Mouse (Mus musculus): ENCODE measurements around the gene Hoxd13.

Hoxd13 gene

DNA sequence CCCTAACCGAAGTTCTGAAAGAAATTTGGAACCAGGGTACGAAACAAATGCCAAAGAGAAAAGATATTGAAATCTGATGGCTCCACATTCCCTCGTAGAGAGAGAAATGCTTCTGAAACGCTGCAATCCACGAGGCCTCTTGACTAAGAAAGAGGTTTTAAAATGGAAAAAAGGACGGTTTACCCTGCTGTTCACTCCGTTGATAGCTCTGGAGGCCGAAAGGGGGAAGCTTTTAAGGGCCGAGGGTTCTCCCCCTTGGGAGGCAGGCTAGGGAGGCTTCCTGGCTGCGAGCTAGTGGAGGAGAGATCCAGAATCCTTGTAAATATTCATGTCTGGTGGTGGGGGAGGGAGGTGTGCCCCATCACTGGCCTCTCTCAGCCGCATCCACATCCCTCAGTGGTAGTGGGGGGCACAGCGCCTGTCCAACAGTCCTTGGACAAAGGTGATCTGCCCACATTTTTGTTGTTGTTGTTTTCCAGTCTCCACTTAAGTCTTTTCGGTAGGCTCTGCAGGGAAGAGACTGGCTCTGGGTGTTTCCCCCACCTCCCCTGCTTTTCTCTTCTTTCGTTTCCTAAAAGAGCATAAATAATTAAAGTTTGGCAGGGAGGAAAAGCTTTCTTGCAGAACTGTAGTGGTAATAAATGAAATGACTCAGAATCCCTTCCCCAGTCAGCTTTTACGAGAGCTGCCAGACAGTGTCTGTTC is 10.9 kb downstream of the Hoxd13 start, which contains the start of gene Hoxd11:
Gene Hoxd11 (plus strand): TSS at position 667 of the 705 bp plus-strand sequence.
- in situ Hi-C loops (cut with MboI, MseI) = loop anchor here (10.0 kb wide), 1 partner anchor 614 kb away; no protein-coding TSS in a partner anchor

DNA sequence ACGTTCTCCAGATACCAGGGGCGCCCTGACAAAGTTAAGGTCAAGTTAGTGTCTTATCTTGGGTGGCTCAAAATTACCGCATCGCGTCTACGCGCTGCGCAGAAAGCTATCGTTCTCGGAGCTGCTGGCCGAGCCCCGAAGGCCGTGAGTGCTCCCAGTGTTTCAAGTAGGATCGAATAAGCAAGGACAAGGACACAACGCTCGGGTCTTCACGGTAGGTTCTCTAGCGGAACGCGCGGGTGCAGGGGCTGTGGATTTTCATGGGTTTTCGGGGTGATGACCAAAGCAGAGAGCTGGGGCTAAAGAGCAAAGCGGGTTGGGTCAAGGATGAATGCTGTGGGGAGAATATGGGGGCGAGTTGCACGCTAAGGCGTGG is 11.5 kb downstream of the Hoxd13 start:
- in situ Hi-C loops (cut with MboI, MseI) = loop anchor here (10.0 kb wide), 1 partner anchor 615 kb away; no protein-coding TSS in a partner anchor

DNA sequence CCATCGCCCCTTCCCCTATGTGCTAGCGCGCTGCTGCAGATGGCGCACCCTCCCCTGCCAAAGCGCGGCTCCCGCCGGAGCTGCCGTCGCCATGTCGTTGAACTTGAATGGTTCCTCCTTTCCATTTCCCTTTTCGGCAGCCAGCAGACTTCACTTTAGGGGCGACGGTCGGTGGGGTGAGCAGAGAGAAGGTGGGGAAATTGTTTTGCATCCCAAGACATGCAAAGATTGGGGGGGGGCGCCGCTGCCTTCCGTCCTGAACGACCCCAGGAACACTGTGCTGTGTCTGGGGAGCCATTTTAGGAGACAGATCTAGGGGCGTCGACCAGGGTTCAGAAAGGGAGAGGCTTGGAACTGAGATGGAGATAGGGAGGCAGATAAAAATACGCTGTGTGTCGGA is 11.9 kb downstream of the Hoxd13 start:
- in situ Hi-C loops (cut with MboI, MseI) = loop anchor here (10.0 kb wide), 1 partner anchor 615 kb away; no protein-coding TSS in a partner anchor

GRCm38 (mm10) chr2:74680561-74681398 is 12.7 kb downstream of the Hoxd13 start:
- in situ Hi-C loops (cut with MboI, MseI) = no loop called here

DNA sequence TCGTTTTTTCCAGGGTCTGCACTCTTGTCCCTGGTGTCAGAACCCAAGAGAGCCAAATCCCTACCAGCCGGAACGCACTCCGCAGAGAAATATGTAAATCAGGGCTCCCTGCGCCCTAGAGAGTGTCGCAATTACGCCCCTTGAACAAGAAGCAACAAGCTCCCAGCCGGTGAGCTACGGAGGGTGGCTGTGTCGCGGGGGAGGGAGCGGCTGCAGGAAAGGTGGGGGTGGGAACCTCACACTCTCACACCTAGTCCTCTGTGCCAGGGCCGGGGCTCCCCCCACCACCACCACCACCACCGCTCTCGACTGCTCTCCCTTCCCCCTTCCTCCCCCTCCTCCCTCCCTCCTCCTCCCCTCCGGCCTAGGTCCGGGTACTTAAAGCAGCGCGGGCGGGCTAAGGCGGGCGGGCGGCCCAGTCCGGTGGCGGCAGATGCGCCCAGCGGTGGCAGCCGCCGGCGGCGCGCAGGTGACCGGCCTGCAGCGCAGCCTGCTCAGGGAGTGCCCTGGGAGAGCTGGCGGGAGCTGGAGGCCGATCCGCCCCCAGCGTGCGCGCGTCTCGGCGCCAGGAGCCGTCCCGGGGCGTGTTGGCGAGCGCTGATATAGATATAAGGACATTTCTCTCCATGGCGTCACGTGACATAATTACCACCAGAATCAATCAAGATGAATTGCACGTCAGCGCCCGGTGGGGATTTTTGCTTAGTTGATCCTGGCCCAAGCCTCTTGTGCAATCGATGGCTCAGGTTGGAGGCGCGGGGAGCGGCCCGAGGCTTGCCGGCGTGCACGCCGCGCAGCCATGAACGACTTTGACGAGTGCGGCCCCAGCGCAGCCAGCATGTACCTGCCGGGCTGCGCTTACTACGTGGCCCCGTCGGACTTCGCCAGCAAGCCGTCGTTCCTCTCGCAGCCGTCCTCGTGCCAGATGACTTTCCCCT is 13.8 kb downstream of the Hoxd13 start:
- in situ Hi-C loops (cut with MboI, MseI) = no loop called here

DNA sequence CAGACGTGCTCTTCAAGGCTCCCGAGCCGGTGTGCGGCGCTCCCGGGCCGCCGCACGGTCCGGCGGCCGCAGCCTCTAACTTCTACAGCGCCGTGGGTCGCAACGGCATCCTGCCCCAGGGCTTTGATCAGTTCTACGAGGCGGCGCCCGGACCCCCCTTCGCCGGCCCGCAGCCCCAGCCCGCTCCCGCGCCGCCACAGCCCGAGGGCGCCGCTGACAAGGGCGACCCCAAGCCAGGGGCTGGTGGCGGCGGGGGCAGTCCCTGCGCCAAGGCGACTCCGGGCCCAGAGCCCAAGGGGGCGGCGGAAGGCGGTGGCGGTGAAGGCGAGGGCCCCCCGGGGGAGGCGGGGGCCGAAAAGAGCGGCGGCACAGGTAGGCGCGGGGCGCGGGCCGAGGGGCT is 14.7 kb downstream of the Hoxd13 start:
- in situ Hi-C loops (cut with MboI, MseI) = no loop called here

- in situ Hi-C loops (cut with MboI, MseI) = no loop called here
Observed at GRCm38 (mm10) chr2:74683471-74683951, 15.4 kb downstream of the Hoxd13 start.

DNA sequence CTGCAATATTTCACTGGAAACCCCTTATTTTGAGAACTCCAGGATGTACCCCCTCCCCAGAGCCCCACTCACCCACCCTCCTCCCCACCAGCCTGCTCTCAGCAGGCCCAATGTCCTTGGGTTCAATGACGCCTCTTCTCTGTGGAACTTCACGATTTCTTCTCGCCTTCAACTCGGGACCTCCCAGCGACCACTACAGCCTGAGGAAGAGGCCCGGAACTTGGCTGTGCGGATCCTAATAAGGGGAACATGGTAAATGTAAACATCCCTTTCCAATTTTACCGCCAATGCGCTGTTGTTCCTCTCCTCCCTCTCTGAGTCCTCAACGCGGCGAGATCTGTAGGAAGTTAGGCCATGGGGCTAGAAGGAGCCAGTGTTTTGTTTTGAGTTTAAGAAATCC is 16.0 kb downstream of the Hoxd13 start:
- in situ Hi-C loops (cut with MboI, MseI) = no loop called here

DNA sequence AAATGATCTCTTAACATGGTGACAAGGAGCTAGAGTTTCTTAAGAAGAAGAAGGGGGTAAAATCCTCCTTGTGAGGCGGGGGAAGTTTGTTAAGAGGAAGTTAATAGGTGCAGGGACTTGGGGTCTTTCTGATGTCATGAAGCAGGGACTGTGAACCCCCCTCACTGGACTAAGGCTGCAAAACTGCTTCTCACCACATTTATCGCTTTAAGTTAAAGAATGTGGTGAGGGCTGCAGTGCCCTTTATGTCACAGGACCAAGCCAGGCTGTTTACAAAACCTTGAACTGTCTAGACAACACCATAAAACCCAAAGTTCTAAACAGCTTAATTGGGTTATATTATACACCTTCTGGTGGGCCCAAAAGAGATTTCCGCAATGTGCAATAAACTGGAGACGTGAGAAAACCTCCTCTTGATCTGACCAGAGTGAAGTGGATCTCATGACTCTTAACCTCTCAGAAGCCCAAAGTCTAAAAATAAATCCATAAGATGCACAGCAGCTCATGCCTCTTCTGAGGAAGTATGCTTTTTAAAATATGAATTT is 17.0 kb downstream of the Hoxd13 start:
- in situ Hi-C loops (cut with MboI, MseI) = no loop called here

DNA sequence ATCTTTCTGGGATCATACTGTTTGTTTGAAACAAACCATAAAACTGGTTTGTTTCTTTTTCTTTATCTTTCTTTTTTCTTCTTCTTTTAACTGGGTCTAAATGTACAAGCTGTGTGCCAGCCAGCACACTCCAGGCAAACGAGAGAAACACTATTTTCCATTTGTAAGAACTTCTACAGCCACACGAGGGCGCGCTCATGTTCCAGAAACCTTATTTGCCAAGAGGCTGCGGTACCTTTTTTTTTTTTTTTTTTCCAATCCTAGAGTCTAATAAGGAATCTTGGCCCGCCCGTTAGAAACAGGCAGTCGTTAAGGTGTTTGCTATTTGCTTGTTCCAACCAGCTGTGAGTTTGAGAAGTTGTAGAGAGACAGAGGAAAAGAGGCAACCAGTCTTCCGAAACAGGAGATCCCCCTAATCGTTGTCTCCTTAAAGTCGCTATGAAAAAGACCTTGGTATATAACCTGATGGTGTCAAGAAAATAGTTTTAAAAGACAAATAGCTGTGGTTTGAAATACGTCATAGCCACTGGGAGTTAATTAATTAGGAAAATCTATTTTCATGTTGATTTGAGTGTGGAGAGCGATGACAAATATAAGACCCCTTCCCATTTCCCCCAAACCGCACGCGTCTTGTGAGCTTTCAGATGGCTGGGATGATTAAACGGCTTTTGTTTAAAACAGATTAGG is 18.3 kb downstream of the Hoxd13 start:
- in situ Hi-C loops (cut with MboI, MseI) = no loop called here

- in situ Hi-C loops (cut with MboI, MseI) = no loop called here
Observed at GRCm38 (mm10) chr2:74686988-74687697, 19.0 kb downstream of the Hoxd13 start.

GRCm38 (mm10) chr2:74687698-74688555 is 19.8 kb downstream of the Hoxd13 start:
- in situ Hi-C loops (cut with MboI, MseI) = no loop called here

GRCm38 (mm10) chr2:74688795-74689573 is 20.9 kb downstream of the Hoxd13 start:
- in situ Hi-C loops (cut with MboI, MseI) = no loop called here

DNA sequence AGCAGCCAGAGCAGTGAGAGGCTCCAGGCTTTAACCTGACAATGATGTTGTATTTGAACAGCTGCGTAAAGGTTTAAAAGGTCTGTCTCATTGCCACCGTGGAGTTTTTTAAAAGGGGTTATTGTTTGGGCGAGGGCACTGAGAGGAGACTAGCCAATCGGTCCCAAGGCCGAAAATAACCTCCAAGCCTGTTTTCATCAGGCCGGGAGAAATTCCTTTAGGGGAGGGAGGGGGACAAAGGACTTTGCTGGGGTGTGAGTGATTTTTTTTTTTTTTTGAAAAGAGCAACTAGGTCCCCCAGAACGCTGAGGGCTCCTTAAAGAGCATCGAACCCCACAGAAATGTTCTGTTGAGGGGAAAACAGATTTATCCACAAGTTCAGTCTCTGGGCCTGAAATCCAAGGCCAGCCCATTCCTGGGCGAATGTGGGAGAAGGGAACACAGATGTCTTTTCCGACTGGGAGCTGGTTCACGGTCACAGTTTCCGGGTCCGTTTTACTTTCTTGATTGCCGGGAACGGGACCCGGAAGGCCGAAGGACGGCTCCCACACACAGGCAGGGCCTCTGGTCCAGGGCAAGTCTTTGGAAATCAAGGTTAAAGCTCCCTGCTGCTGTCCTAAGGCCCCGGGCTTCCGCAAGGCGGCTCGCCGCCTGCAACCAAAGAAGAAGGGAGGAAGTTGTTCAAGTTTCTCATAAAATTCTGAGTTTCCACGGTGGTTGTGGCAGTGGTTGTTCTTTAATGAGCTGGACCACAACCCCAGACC is 21.6 kb downstream of the Hoxd13 start:
- in situ Hi-C loops (cut with MboI, MseI) = loop anchor here (5.0 kb wide), 1 partner anchor 58 kb away; no protein-coding TSS in a partner anchor

- in situ Hi-C loops (cut with MboI, MseI) = loop anchor here (5.0 kb wide), 1 partner anchor 57 kb away; no protein-coding TSS in a partner anchor
Observed at GRCm38 (mm10) chr2:74690338-74690716, 22.2 kb downstream of the Hoxd13 start.

DNA sequence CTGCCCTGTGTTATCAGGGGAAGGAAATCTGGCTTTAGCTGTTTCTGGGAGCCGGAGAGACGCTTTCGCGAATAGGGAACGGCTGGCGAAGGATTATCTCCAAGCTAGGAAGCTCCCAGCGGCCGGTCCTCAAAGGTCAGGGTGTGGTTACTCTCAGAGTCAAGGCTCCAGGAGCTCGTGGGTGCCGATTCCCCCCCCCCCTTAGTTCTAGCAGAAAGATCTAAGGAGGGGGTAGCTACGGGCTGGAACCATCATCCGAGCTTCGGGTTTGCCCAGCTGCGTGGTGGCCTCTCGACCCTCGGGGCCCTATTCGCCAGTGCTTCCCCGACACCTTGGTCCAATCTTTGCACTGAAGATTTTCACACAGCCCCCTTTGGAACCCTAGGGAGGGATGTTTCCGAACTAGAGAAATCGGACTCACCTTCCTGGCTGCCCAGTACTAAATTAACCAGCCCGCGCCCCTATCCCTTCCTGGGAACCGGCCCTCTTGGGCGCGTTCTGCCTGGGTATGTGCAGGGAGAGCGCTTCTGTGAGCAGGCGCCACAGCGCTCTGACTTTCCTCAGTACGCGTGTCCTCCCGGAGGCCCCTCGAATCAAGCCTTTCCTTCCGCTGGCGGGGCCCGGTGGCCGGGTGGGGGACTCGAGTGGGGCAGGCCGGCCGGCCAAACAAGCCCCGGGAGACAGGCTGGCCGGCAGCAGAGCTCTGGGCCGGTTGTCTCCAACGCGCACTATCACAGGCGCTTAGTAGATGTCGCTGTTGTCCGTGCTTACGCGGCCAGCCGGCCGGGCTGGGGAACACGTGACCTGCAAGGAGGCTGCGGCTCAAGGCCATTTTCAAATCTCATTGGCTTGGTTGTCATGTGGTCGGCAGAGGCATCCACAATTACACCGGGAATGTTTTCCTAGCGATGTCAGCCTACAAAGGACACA is 23.2 kb downstream of the Hoxd13 start, which contains the start of gene Hoxd10:
Gene Hoxd10 (plus strand): TSS at position 903 of the 930 bp plus-strand sequence.
- in situ Hi-C loops (cut with MboI, MseI) = loop anchor here (5.0 kb wide), 1 partner anchor 56 kb away; no protein-coding TSS in a partner anchor

All from T-helper 2 cell (primary cell).